Mouse (Mus musculus): ENCODE measurements around the gene Fam107b. TPM values are rescaled to one million over a fixed set of nuclear protein-coding genes. Genes with fewer than 3 reads are reported as not detected.

Fam107b gene
- polyA plus RNA-seq (2012; fragmentation: generic; extraction: Trizol) = 10 to 100 TPM in 1 of 2 experiments, 1 to 10 TPM in 1; 2.1 to 20.7 TPM

DNA sequence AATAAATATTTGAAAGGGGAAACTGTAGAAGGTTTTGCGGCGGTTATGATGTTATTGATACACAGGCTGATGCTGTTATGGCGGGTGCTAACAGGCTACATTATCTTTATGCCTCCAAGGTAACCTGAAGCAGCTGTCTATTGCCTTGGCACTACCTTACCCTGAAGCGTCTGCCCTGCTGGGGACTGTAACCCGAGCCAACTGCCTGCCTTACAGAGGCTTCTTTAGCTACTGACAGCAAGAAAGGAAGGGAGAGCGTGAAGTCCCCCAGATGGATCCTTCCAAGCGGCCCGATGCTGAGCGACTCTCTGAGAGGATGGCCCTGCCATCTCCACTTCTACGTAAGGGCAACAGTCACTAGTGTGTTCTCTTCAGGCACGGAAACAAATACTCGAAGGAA lies at the start of gene Fam107b:
Gene Fam107b (plus strand): TSS at position 303 of the 400 bp plus-strand sequence.

Other genes with a start within 250 kb of the Fam107b start
- 1 to 10 TPM; 1.1 to 6.5 TPM for gene Rpp38, start 237.8 kb upstream of the Fam107b start, polyA plus RNA-seq (2012; fragmentation: generic; extraction: Trizol)
- gene Acbd7, start 234.3 kb upstream of the Fam107b start, polyA plus RNA-seq (2012; fragmentation: generic; extraction: Trizol) = under 1 TPM in 1 of 2 experiments, not detected in 1; 0.18 TPM
- gene Olah, start 173.3 kb upstream of the Fam107b start, polyA plus RNA-seq (2012; fragmentation: generic; extraction: Trizol) = not detected
- gene Meig1, start 147.8 kb upstream of the Fam107b start, polyA plus RNA-seq (2012; fragmentation: generic; extraction: Trizol) = under 1 TPM in 1 of 2 experiments, not detected in 1; 0.06 TPM
- under 1 TPM; 0.08 to 0.79 TPM for gene Dclre1c, start 146.4 kb upstream of the Fam107b start, polyA plus RNA-seq (2012; fragmentation: generic; extraction: Trizol)
- gene Suv39h2, start 95.5 kb upstream of the Fam107b start, polyA plus RNA-seq (2012; fragmentation: generic; extraction: Trizol) = 1 to 10 TPM in 1 of 2 experiments, under 1 TPM in 1; 0.41 to 1.1 TPM
- gene Gm45902, start 57.7 kb upstream of the Fam107b start, polyA plus RNA-seq (2012; fragmentation: generic; extraction: Trizol) = under 1 TPM; 0.21 to 0.91 TPM
- gene Hspa14, start 57.7 kb upstream of the Fam107b start, polyA plus RNA-seq (2012; fragmentation: generic; extraction: Trizol) = 10 to 100 TPM in 1 of 2 experiments, 1 to 10 TPM in 1; 6.0 to 24.3 TPM
- gene Cdnf, start 57.5 kb upstream of the Fam107b start, polyA plus RNA-seq (2012; fragmentation: generic; extraction: Trizol) = under 1 TPM; 0.12 to 0.90 TPM

Data from C3H10T1/2 (cell line).